Mouse (Mus musculus) heart, postnatal 0 days (tissue): ENCODE data around the gene Tspear. TPM values are rescaled to one million over a fixed set of nuclear protein-coding genes. Genes with fewer than 3 reads are reported as not detected.

Experiments
- ATAC-seq: fragments of 200-750 bp; cut with Nextera tagmentation; 2 replicates; pipeline ENCODE4 v1.8.0; 2017; ENCODE audit warnings: low read depth, moderate number of reproducible peaks, moderate library complexity; ENCODE audit not compliant: insufficient read depth
- DNase-seq: peaks from one replicate; pipeline ENCODE4 v3.0.0-alpha.2; 2016; ENCODE audit warnings: low spot score
- H3K27ac ChIP-seq: fragments of 300-500 bp; sonication (generic); 2 replicates; pipeline ENCODE4 v1.5.1; 2014; ENCODE audit warnings: low read depth, mild to moderate bottlenecking
- H3K27me3 ChIP-seq: fragments of 300-500 bp; sonication (generic); 2 replicates; pipeline ENCODE4 v1.6.1; 2014; ENCODE audit warnings: low read length, mixed read lengths; ENCODE audit not compliant: control insufficient read depth, insufficient read depth
- H3K36me3 ChIP-seq: fragments of 300-500 bp; sonication (generic); replicated peaks from 2 replicates; pipeline ENCODE4 v1.6.1; 2014; ENCODE audit warnings: low read length, mixed read lengths; ENCODE audit not compliant: control insufficient read depth, insufficient read depth
- H3K4me1 ChIP-seq: fragments of 300-500 bp; sonication (generic); 2 replicates; pipeline ENCODE4 v1.6.1; 2014; ENCODE audit warnings: antibody characterized with exemption; ENCODE audit not compliant: control insufficient read depth, insufficient read depth
- H3K4me2 ChIP-seq: fragments of 300-500 bp; sonication (generic); 2 replicates; pipeline ENCODE4 v1.6.1; 2014; ENCODE audit warnings: low read depth, mild to moderate bottlenecking, low read length, moderate library complexity
- H3K4me3 ChIP-seq: fragments of 300-500 bp; sonication (generic); 2 replicates; pipeline ENCODE4 v1.5.1; 2014; ENCODE audit warnings: low read depth, low read length
- H3K9ac ChIP-seq: fragments of 300-500 bp; sonication (generic); replicated peaks from 2 replicates; pipeline ENCODE4 v1.6.1; 2014; ENCODE audit warnings: low read depth, low read length, mixed read lengths
- H3K9me3 ChIP-seq: fragments of 300-500 bp; sonication (generic); replicated peaks from 2 replicates; pipeline ENCODE4 v1.6.1; 2016; ENCODE audit warnings: low read length; ENCODE audit not compliant: control insufficient read depth
- CTCF ChIP-seq: IDR thresholded peaks from 2 replicates; pipeline ENCODE4 v1.5.1; 2016; ENCODE audit warnings: antibody characterized with exemption, control low read depth, low read depth
- EP300 ChIP-seq: IDR thresholded peaks from 2 replicates; pipeline ENCODE4 v1.6.1; 2016; ENCODE audit warnings: antibody characterized with exemption, low read depth
- WGBS: fragments of 180-500 bp; shearing (Covaris S2); extraction: QIAGEN DNeasy Blood & Tissue Kit; methylation state at CpG from one replicate; pipeline ENCODE4 v1.1.7; 2014; 5-methylcytosine and 5-hydroxymethylcytosine counted together
- polyA plus RNA-seq: library from polyadenylated mRNA; unstranded; fragments of >200 nt; fragmentation: Nextera tagmentation; extraction: Ambion mirVana; gene quantifications from 2 replicates; pipeline ENCODE4 v1.2.1, GENCODE M21; 2015
- total RNA-seq: library from RNA; depleted of rRNA; stranded (reverse); fragments of >200 nt; gene quantifications from 2 replicates; pipeline ENCODE4 v1.2.3, GENCODE M21; 2014; ENCODE audit warnings: low replicate concordance

Gene Tspear
- total and polyA plus RNA-seq, 2 experiments from 2014 or later = 1.1 TPM; not detected in 1

- DNase-seq (no peak), ATAC-seq (no peak)
- Histone ChIP-seq H3K4me1 (no peaks in the 10 kb centered on the region), H3K27ac (no peak overlapping the region), H3K36me3 (no peaks in the 10 kb centered on the region), H3K27me3 (no peaks in the 10 kb centered on the region), H3K4me3 (no peak overlapping the region), H3K4me2 (no peak overlapping the region), H3K9ac (no peak overlapping the region), H3K9me3 (no peaks in the 10 kb centered on the region)
- WGBS = 65% methylated on average over 6 of the region's 6 CpGs
- TF ChIP-seq EP300 (no peak), CTCF (peak; percentile 38; the same call in 1 of the 2 replicates)
Measured at GRCm38 (mm10) chr10:77878985-77879384, 192.6 kb downstream of the Tspear start.

DNA sequence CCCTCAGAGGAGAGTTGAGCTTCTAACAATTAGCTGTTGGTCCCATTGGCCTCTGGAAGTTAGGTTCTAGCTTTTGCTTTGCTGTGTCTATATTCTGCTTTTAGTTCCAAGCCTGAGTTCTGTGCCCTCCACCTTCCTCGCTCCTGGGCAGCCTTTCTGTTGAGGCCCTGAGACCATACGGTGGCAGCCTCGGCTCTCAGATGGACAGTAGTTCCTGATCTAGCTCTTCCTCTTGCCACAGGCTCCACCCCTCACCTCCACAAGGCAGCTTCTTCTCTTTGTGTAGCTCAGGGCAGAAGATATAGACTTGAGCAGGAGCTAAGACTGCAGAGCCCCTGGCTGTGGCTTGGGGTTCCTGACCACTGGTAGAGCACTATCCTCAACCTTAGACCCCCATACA lies 193.9 kb downstream of the Tspear start:
- Histone ChIP-seq H3K36me3 (no peaks in the 10 kb centered on the region), H3K27ac (no peak overlapping the region), H3K4me2 (no peak overlapping the region), H3K9me3 (no peaks in the 10 kb centered on the region), H3K4me1 (no peaks in the 10 kb centered on the region), H3K9ac (no peak overlapping the region), H3K27me3 (no peaks in the 10 kb centered on the region), H3K4me3 (no peak overlapping the region)
- ATAC-seq = no peak
- TF ChIP-seq EP300 = no peak
- no peak for TF ChIP-seq CTCF
- 53% methylated on average over 3 of the region's 3 CpGs for WGBS
- no peak for DNase-seq

- ATAC-seq (no peak), DNase-seq (no peak)
- H3K4me3 ChIP-seq = no peak overlapping the region
- H3K4me1 ChIP-seq = no peaks in the 10 kb centered on the region
- no peak overlapping the region for H3K27ac ChIP-seq
- no peak for TF ChIP-seq EP300
- no peak for TF ChIP-seq CTCF
- WGBS = 77% methylated on average over 5 of the region's 5 CpGs
- H3K9ac ChIP-seq = no peak overlapping the region
- H3K9me3 ChIP-seq = no peaks in the 10 kb centered on the region
- no peaks in the 10 kb centered on the region for H3K36me3 ChIP-seq
- no peaks in the 10 kb centered on the region for H3K27me3 ChIP-seq
- H3K4me2 ChIP-seq = no peak overlapping the region
Measured at GRCm38 (mm10) chr10:77882553-77882952, 196.2 kb downstream of the Tspear start.

DNA sequence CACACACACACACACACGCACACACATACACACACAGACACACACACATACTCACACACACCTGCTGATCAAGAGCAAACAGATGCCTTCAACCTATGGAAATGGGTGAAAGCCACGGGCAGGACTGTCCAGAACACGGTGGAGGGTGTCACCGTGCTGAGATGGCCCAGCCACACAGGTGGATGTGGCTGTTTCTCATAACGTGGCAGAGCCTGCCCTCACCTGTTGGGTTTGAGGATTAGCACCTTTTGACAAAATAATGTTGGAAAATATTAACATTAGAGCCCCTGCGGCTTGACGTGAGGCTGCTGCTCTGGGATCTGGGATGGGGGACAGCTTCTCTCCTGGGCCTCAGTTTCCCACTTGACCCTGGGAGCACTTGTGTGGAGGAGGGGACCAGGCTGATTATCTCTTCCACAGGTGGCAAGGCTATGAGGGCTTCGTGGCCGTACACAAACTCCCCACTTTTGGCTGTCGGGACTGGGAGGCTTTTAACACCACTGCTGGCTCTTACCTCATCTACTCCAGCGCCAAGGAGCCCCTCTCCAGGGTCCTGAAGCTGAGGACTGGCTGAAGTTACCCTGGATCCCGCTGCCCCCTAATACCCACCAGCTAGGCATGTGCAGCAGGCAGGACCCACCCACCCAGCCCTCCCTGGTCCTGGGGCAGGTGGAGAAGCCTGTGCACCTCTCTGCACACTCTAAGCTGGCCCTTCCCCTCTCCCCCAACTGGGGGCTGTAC lies 199.8 kb downstream of the Tspear start:
- TF ChIP-seq EP300 = no peak
- no peak for TF ChIP-seq CTCF

DNA sequence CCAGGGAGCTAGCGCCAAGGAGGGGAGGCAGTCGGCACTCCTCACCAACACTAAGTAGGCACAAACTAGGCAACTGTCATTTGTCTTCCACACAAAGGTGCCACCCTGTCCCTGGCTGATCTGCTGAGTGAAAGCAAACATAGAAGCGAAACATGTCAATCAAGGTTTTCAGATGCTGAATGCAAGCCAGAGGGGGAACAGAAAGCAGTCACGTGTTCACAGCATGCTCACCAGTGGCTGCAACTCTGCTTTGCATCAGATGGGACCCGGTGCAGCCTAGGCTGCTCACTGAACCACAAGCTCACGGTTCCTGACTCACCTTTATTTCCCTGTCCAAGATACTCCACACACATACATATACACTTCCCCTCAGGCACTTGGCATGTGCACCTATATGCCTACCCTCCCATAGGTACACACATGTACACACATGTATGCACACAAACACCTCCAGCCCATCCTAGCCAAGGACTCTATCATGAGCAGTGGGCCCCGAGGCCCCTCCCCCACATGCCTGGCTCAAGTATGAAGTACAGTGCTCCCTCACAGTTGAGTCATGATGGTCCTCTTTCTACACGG lies 204.7 kb downstream of the Tspear start:
- DNase-seq (no peak), ATAC-seq (no peak)
- 73% methylated on average over 8 of the region's 8 CpGs for WGBS
- no peak overlapping the region for H3K27ac ChIP-seq
- H3K9ac ChIP-seq = no peak overlapping the region
- TF ChIP-seq EP300 (no peak), CTCF (no peak)
- H3K4me3 ChIP-seq = no peak overlapping the region
- H3K4me2 ChIP-seq = no peak overlapping the region
- H3K4me1 ChIP-seq = no peaks in the 10 kb centered on the region
- H3K9me3 ChIP-seq = no peaks in the 10 kb centered on the region
- H3K27me3 ChIP-seq = no peaks in the 10 kb centered on the region
- H3K36me3 ChIP-seq = no peaks in the 10 kb centered on the region

More for the DNA sequence above, 199.8 kb downstream of the Tspear start:
- no peak overlapping the region for H3K27ac ChIP-seq
- ATAC-seq = no peak
- no peaks in the 10 kb centered on the region for H3K4me1 ChIP-seq
- H3K9me3 ChIP-seq = no peaks in the 10 kb centered on the region
- H3K4me2 ChIP-seq = no peak overlapping the region
- H3K9ac ChIP-seq = no peak overlapping the region
- WGBS = 51% methylated on average over 12 of the region's 12 CpGs
- no peaks in the 10 kb centered on the region for H3K36me3 ChIP-seq
- DNase-seq = no peak
- no peak overlapping the region for H3K4me3 ChIP-seq
- no peaks in the 10 kb centered on the region for H3K27me3 ChIP-seq
